Mouse (Mus musculus): Measurements from ENCODE around the gene Senp7. TPM values are rescaled to one million over a fixed set of nuclear protein-coding genes. Genes with fewer than 3 reads are reported as not detected.

Senp7 gene
- polyA plus RNA-seq, 1 experiment from 2014 or later: 41.4 TPM

GRCm38 (mm10) chr16:56144876-56145555 is 96.9 kb downstream of the Senp7 start:
- no peaks in the 10 kb centered on the region for H3K9me3 ChIP-seq (ENCODE audit: control insufficient read depth, low read length)
- no peaks in the 10 kb centered on the region for H3K4me1 ChIP-seq (ENCODE audit: control insufficient read depth, insufficient read depth, low read depth, low read length)
- H3K36me3 ChIP-seq (ENCODE audit: control insufficient read depth, insufficient read depth, low read length): no peaks in the 10 kb centered on the region
- H3K9ac ChIP-seq (ENCODE audit: low read depth, low read length): no peak overlapping the region
- 97% methylated on average over 17 of the region's 17 CpGs for WGBS
- H3K4me3 ChIP-seq (ENCODE audit: low read length): no peak overlapping the region
- H3K27me3 ChIP-seq (replicated peaks; ENCODE audit: control insufficient read depth, insufficient read depth, low read length): no peaks in the 10 kb centered on the region
- H3K4me2 ChIP-seq (ENCODE audit: low read length): no peak overlapping the region
- ATAC-seq: no peak
- no peak overlapping the region for H3K27ac ChIP-seq (ENCODE audit: low read depth, low read length)

DNA sequence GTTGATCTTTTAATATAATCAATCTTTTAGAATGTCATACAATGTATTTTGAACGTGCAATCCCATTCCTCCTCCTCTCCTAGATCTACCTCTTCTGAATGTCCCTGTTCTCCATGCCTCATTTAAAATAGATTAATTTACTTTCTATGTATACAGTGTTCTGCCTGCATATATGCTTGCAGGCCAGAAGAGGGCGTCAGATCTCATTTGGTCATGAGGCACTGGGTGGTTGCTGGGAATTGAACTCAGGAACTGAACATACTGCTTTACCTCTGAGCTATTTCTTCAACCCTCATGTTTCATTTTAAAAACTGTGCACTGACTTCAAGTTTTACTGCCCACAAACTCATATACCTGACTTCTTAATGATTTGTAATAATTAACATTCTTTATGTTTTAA is 99.5 kb downstream of the Senp7 start:
- no peak overlapping the region for H3K9ac ChIP-seq (ENCODE audit: low read depth, low read length)
- ATAC-seq: no peak
- no peak overlapping the region for H3K4me3 ChIP-seq (ENCODE audit: low read length)
- WGBS: 33% methylated on average over 2 of the region's 2 CpGs
- no peaks in the 10 kb centered on the region for H3K27me3 ChIP-seq (replicated peaks; ENCODE audit: control insufficient read depth, insufficient read depth, low read length)
- H3K36me3 ChIP-seq (ENCODE audit: control insufficient read depth, insufficient read depth, low read length): no peaks in the 10 kb centered on the region
- H3K4me1 ChIP-seq (ENCODE audit: control insufficient read depth, insufficient read depth, low read depth, low read length): no peaks in the 10 kb centered on the region
- H3K9me3 ChIP-seq (ENCODE audit: control insufficient read depth, low read length): no peaks in the 10 kb centered on the region
- no peak overlapping the region for H3K27ac ChIP-seq (ENCODE audit: low read depth, low read length)
- H3K4me2 ChIP-seq (ENCODE audit: low read length): no peak overlapping the region

GRCm38 (mm10) chr16:56163466-56163865 is 115.3 kb downstream of the Senp7 start:
- WGBS: 93% methylated on average over 7 of the region's 7 CpGs

GRCm38 (mm10) chr16:56170247-56170646 is 122.1 kb downstream of the Senp7 start:
- Histone ChIP-seq H3K4me3 (ENCODE audit: low read length) (no peak overlapping the region), H3K27ac (ENCODE audit: low read depth, low read length) (no peak overlapping the region), H3K9me3 (ENCODE audit: control insufficient read depth, low read length) (no peaks in the 10 kb centered on the region), H3K4me1 (ENCODE audit: control insufficient read depth, insufficient read depth, low read depth, low read length) (no peaks in the 10 kb centered on the region), H3K27me3 (replicated peaks; ENCODE audit: control insufficient read depth, insufficient read depth, low read length) (no peaks in the 10 kb centered on the region), H3K36me3 (ENCODE audit: control insufficient read depth, insufficient read depth, low read length) (peaks cover 5% of the 10 kb centered on the region; the same call in 1 of the 2 replicates), H3K4me2 (ENCODE audit: low read length) (no peak overlapping the region), H3K9ac (ENCODE audit: low read depth, low read length) (no peak overlapping the region)
- ATAC-seq: peak; percentile 50; the same call in 1 of the 2 replicates

More at GRCm38 (mm10) chr16:56163466-56163865, 115.3 kb downstream of the Senp7 start:
- ATAC-seq: no peak
- H3K27me3 ChIP-seq (replicated peaks; ENCODE audit: control insufficient read depth, insufficient read depth, low read length): no peaks in the 10 kb centered on the region
- H3K4me3 ChIP-seq (ENCODE audit: low read length): no peak overlapping the region
- H3K27ac ChIP-seq (ENCODE audit: low read depth, low read length): no peak overlapping the region
- no peak overlapping the region for H3K9ac ChIP-seq (ENCODE audit: low read depth, low read length)
- H3K4me2 ChIP-seq (ENCODE audit: low read length): no peak overlapping the region
- H3K4me1 ChIP-seq (ENCODE audit: control insufficient read depth, insufficient read depth, low read depth, low read length): no peaks in the 10 kb centered on the region
- H3K9me3 ChIP-seq (ENCODE audit: control insufficient read depth, low read length): no peaks in the 10 kb centered on the region
- H3K36me3 ChIP-seq (ENCODE audit: control insufficient read depth, insufficient read depth, low read length): peaks cover 9% of the 10 kb centered on the region; the same call in 1 of the 2 replicates

GRCm38 (mm10) chr16:56175867-56176581 is 127.9 kb downstream of the Senp7 start:
- no peak overlapping the region for H3K4me2 ChIP-seq (ENCODE audit: low read length)
- no peaks in the 10 kb centered on the region for H3K27me3 ChIP-seq (replicated peaks; ENCODE audit: control insufficient read depth, insufficient read depth, low read length)
- no peaks in the 10 kb centered on the region for H3K4me1 ChIP-seq (ENCODE audit: control insufficient read depth, insufficient read depth, low read depth, low read length)
- WGBS: 60% methylated on average over 8 of the region's 8 CpGs
- no peak overlapping the region for H3K27ac ChIP-seq (ENCODE audit: low read depth, low read length)
- H3K9me3 ChIP-seq (ENCODE audit: control insufficient read depth, low read length): no peaks in the 10 kb centered on the region
- peak; percentile 42; the same call in 1 of the 2 replicates for ATAC-seq
- H3K9ac ChIP-seq (ENCODE audit: low read depth, low read length): no peak overlapping the region
- H3K4me3 ChIP-seq (ENCODE audit: low read length): no peak overlapping the region
- peaks cover 10% of the 10 kb centered on the region for H3K36me3 ChIP-seq (ENCODE audit: control insufficient read depth, insufficient read depth, low read length)

DNA sequence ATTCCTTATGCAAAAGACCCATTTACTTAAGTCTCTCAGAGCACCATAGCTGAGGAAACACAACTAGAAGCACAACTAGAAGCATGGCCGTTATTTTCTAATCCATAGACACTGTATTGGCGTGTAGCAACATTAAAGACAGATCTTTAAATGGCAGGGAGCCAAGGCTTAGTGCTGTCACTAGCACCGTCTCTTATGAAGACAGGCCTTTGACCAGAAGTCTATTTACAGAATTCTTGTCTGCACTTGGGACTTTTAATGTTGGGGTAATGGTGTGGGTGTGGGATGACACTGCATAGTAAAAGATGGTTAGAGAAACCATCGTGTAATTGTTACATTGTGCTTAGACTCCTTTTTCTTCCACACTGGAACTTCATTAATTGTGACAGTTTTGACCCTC is 138.7 kb downstream of the Senp7 start:
- no peaks in the 10 kb centered on the region for H3K9me3 ChIP-seq (ENCODE audit: control insufficient read depth, low read length)
- H3K9ac ChIP-seq (ENCODE audit: low read depth, low read length): no peak overlapping the region
- no peak overlapping the region for H3K27ac ChIP-seq (ENCODE audit: low read depth, low read length)
- no peak overlapping the region for H3K4me2 ChIP-seq (ENCODE audit: low read length)
- peaks cover 18% of the 10 kb centered on the region for H3K36me3 ChIP-seq (ENCODE audit: control insufficient read depth, insufficient read depth, low read length)
- H3K4me1 ChIP-seq (ENCODE audit: control insufficient read depth, insufficient read depth, low read depth, low read length): no peaks in the 10 kb centered on the region
- WGBS: 82% methylated on average over 4 of the region's 4 CpGs
- ATAC-seq: no peak
- H3K4me3 ChIP-seq (ENCODE audit: low read length): no peak overlapping the region
- no peaks in the 10 kb centered on the region for H3K27me3 ChIP-seq (replicated peaks; ENCODE audit: control insufficient read depth, insufficient read depth, low read length)

DNA sequence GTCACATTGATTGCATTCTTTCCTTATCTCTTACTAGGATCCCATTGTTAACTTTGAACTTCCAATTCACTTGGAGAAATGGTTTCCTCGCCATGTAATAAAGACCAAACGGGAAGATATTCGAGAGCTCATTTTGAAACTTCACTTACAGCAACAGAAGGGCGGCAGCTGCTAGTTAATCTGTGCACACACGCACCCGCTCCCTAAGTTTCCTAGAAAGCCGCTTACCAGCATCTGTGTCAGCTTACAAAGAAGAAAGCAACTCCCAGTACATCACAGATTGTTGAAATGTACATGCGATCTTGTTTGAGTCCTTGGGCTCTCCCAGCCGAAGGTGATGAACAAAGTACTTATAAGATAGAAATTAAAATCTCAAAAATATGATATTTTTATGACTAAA is 140.1 kb downstream of the Senp7 start:
- H3K36me3 ChIP-seq (ENCODE audit: control insufficient read depth, insufficient read depth, low read length): peaks cover 12% of the 10 kb centered on the region
- no peak overlapping the region for H3K4me2 ChIP-seq (ENCODE audit: low read length)
- no peaks in the 10 kb centered on the region for H3K4me1 ChIP-seq (ENCODE audit: control insufficient read depth, insufficient read depth, low read depth, low read length)
- H3K9me3 ChIP-seq (ENCODE audit: control insufficient read depth, low read length): no peaks in the 10 kb centered on the region
- no peak overlapping the region for H3K4me3 ChIP-seq (ENCODE audit: low read length)
- WGBS: 86% methylated on average over 9 of the region's 9 CpGs
- no peak overlapping the region for H3K9ac ChIP-seq (ENCODE audit: low read depth, low read length)
- H3K27ac ChIP-seq (ENCODE audit: low read depth, low read length): no peak overlapping the region
- ATAC-seq: no peak
- H3K27me3 ChIP-seq (replicated peaks; ENCODE audit: control insufficient read depth, insufficient read depth, low read length): no peaks in the 10 kb centered on the region

DNA sequence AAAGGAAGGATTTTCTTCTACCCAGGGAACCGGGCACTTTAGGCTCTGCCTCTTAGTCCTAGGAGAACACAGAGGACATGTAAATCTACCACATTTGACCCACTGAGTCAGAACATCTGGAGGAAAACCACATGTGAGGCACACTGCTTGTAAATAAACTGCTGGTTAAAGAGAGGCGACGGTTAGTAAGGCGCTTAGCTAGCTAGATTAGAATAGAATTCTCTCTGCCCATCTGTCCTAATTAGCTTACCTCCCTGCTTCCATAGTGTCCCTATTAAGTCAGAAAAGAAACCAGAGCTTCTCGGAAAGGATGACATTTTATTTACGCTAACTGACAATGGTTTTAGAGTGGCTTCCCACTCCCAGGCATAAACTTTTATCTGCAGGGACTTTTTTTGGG is 155.9 kb downstream of the Senp7 start, which contains the start of gene Impg2:
Gene Impg2 (plus strand): TSS at position 263 of the 400 bp plus-strand sequence.
- H3K9ac ChIP-seq (ENCODE audit: low read depth, low read length): no peak within 1 kb of the TSS
- no peak within 1 kb of the TSS for H3K4me2 ChIP-seq (ENCODE audit: low read length)
- no peak within 1 kb of the TSS for H3K27ac ChIP-seq (ENCODE audit: low read depth, low read length)
- H3K27me3 ChIP-seq (replicated peaks; ENCODE audit: control insufficient read depth, insufficient read depth, low read length): no peaks in the 10 kb centered on the region
- H3K4me1 ChIP-seq (ENCODE audit: control insufficient read depth, insufficient read depth, low read depth, low read length): no peaks in the 10 kb centered on the region
- no peak for ATAC-seq
- H3K9me3 ChIP-seq (ENCODE audit: control insufficient read depth, low read length): no peaks in the 10 kb centered on the region
- no peak within 1 kb of the TSS for H3K4me3 ChIP-seq (ENCODE audit: low read length)
- H3K36me3 ChIP-seq (ENCODE audit: control insufficient read depth, insufficient read depth, low read length): no peaks in the 10 kb centered on the region
- 64% methylated on average over 6 of the region's 6 CpGs for WGBS

GRCm38 (mm10) chr16:56212740-56213139 is 164.6 kb downstream of the Senp7 start:
- Histone ChIP-seq H3K27ac (ENCODE audit: low read depth, low read length) (no peak overlapping the region), H3K4me2 (ENCODE audit: low read length) (no peak overlapping the region), H3K27me3 (replicated peaks; ENCODE audit: control insufficient read depth, insufficient read depth, low read length) (no peaks in the 10 kb centered on the region), H3K9me3 (ENCODE audit: control insufficient read depth, low read length) (no peaks in the 10 kb centered on the region), H3K4me1 (ENCODE audit: control insufficient read depth, insufficient read depth, low read depth, low read length) (no peaks in the 10 kb centered on the region), H3K9ac (ENCODE audit: low read depth, low read length) (no peak overlapping the region), H3K36me3 (ENCODE audit: control insufficient read depth, insufficient read depth, low read length) (no peaks in the 10 kb centered on the region), H3K4me3 (ENCODE audit: low read length) (no peak overlapping the region)
- ATAC-seq: no peak
- 64% methylated on average over 3 of the region's 3 CpGs for WGBS
